Mouse (Mus musculus) megakaryocyte progenitor cell, adult 5-6 weeks (primary cell): ENCODE measurements around the gene Ndufs8. TPM values are rescaled to one million over a fixed set of nuclear protein-coding genes. Genes with fewer than 3 reads are reported as not detected.

ENCODE experiments used
- ATAC-seq: replicated peaks from 2 replicates; pipeline ENCODE4 v1.8.0; 2016; ENCODE audit warnings: mild to moderate bottlenecking, moderate TSS enrichment, inconsistent platforms; ENCODE audit not compliant: poor library complexity
- total RNA-seq, 2 experiments: library from RNA; stranded (forward) in 1 of 2; stranded (reverse) in 1 of 2; fragments of 157-497, 149-512 nt in 1 of 2; fragments of 200-1000 nt in 1 of 2; gene quantifications; 2 replicates each; pipeline versions ENCODE4 v1.2.3 to v1.2.4; 2015 to 2017

Gene Ndufs8
- total RNA-seq, 2 experiments from 2014 or later = 86.1 to 257 TPM

DNA sequence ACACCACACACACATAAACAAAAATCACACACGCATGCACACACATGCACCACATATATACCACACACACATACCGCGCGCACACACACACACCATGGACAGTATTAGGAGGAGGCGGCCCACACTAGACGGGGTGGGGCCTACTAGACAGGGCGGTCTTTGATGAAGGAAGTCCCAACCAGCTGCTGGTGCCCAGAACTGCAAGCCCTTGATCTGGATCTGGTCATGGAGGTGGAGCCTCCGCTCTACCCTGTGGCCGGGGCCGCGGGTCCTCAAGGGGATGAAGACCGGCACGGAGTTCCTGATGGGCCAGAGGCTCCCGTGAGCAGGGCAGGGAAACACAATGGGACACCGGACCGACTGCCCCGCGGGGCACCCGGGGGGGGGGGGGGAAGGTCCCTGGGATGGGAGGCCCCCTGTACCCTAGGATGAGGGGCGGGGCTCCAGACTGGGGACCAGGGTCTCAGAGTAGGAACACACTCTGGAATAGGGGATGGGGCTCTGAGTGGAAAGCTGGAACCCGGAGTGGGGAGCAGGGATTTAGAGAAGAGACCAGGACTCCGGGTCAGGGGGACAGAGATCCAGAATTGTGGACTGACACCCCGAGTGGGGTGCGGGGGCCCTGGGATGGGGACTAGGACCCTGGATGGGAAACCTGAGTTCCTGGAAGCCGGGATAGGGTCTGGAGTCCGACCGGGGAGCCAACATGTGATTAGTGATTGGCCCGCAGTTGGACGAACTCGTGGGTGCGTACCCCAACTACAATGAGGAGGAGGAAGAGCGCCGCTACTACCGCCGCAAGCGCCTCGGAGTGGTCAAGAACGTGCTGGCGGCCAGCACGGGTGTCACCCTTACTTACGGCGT lies 22.7 kb upstream of the Ndufs8 start, which contains the start of gene Unc93b1:
TSS of gene Unc93b1 (plus strand) at position 155 of the 864 bp plus-strand sequence.
- peak; percentile 81 for ATAC-seq

- ATAC-seq = peak; percentile 51
These were observed 19.1 kb upstream of the Ndufs8 start for GRCm38 (mm10) chr19:3931716-3932115.

- no peak for ATAC-seq
These were observed 17.9 kb upstream of the Ndufs8 start for GRCm38 (mm10) chr19:3930262-3931057.

- ATAC-seq = peak; percentile 73
These were observed 16.8 kb upstream of the Ndufs8 start, which contains the start of gene Aldh3b1 for GRCm38 (mm10) chr19:3929211-3929941. Aldh3b1 (minus strand) TSS chr19:3929808.

DNA sequence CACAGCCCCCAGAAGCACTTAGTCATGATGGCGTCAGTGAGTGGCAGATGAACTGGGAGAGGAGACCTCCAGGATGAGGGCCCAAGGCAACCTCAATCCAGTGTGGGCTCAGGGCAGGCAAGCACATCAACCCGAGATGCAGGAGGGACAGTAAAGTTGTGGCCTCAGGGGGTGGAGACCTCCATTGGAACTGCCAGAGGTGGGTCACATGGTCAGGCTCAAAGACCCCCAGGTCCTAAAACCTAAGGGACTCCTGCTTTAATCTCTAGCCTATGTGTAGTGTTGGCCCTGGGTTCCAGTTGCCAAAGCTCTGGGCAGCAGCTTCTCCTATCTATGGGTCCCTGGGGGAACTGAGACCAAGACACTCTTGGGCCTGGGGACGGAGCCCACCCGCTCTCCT lies 16.2 kb upstream of the Ndufs8 start:
- ATAC-seq = no peak

DNA sequence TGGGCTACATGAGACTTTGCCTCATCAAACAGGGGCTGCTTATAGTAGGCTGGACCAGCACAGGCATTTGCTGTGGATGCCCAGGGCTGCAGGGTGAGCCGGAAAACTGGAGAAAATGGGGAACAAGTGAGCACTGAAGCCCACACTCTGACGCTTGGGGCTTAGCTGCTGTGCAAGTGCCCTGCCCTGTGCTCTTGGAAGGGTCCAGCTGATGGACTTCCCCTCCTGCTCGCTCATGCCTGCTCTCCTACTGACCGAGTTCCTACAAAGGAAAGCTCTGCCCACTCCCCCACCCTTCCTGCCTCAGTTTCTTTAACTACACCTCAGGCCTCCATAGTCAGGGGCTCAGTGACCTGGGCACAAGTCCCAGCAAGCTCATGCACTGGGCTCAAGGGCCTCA lies 15.4 kb upstream of the Ndufs8 start:
- no peak for ATAC-seq

DNA sequence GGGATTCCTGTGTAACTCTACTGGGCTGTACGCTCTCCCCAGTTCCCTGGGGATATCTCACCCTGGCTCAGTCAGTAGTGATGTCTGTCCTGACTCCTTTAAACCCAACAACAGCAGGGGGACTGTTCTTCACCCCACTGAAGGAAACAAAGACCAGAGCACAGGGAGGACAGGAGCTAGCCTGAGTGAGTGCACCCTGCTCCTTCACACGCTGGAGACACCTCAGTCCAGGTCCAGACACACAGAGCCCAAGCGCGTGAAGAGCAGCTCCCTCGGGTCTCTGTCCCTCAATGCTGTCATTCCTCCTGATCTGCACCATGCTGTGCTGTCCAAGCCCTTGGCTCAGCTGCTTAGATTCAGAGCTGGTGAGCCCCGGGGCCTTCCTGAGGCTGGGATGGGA lies 14.1 kb upstream of the Ndufs8 start:
- ATAC-seq = no peak

DNA sequence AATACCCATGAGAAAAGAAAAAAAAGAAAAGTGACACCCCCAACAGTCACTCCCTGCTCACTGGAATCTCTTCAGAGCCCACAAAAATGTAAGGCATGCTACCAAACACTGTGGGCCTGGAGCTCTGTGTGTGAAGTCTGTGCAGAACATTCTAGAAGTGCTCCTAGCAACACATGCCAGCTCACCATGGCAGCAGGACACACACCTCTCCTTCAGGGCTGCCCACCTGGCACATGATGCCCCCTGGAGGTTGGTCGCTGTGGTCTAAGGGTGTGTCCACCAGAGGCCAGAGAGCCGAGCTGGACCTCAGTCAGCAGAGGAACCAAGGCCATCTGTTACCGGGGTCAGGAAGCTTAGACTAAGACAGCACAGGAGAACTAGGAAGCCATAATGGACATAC lies 13.7 kb upstream of the Ndufs8 start:
- no peak for ATAC-seq

DNA sequence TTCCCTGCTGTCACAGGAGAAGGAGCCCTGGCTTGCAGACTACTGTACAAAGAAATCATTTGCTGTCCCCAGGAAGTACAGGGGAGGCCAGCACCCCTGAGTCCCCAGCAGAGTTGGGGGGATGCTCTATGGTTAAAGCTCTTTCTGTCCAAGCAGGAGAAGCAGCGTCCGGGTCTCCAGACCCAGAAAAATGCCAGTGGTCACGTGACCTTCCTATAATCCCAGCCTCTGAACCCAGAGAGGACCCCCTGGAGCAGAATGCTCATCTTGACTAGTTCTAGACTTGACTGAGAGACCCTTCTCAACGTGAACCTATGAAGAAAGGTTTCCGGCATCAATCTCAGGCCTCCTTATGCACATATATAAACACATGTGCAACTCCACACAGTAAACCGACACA lies 13.3 kb upstream of the Ndufs8 start:
- ATAC-seq = no peak

- ATAC-seq = no peak
These were observed 12.3 kb upstream of the Ndufs8 start for GRCm38 (mm10) chr19:3924868-3925267.

DNA sequence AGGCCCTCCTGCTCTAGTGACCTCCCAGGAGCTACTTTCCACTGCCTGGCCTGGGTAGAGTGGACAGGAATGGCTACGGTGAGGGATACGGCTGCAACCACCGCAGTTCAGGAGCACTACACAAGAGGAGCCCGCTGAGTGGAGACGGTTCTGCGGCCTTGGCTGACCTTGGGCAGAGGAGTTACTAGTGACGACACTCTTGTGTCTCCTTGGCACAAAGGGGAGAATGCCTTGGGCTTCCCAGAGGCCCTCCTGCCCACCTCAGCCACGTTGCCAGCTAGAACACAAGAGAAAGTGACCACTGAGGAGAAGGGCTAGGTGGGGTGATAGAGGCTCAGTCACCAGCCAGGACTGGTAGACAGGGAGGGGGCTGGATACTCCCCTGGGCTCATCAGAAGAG lies 11.6 kb upstream of the Ndufs8 start:
- ATAC-seq = no peak

- ATAC-seq = peak; percentile 36; the same call in 1 of the 2 replicates
These were observed 11.0 kb upstream of the Ndufs8 start for GRCm38 (mm10) chr19:3923586-3923985.

GRCm38 (mm10) chr19:3922661-3923371 lies 10.2 kb upstream of the Ndufs8 start:
- peak; percentile 41 for ATAC-seq

- no peak for ATAC-seq
These were observed 7.4 kb upstream of the Ndufs8 start for GRCm38 (mm10) chr19:3919928-3920327.

- no peak for ATAC-seq
These were observed 4.2 kb upstream of the Ndufs8 start for GRCm38 (mm10) chr19:3916727-3917126.

DNA sequence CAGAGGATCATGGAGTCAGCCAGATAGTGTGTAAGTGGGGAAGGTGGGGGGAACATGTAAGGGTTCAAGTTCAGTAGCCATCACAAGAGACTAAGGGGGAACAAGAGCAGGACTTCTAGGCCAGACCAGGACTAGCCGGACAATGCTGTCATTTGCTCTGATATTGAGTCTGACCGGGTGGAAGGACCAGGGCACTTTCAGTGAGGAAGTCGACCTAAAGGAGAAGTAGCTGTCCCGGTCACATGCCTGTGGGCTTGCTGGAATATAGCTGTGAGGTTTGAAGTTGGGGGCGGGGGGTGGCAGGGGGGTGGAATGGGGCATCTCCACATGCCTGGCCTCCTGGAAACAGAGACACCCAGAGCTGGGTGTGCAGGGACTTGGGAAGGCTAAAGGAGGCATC lies 2.0 kb upstream of the Ndufs8 start:
- ATAC-seq = no peak

- no peak for ATAC-seq
These were observed 1.1 kb upstream of the Ndufs8 start for GRCm38 (mm10) chr19:3913692-3914091.

GRCm38 (mm10) chr19:3910206-3910605 lies 2.4 kb downstream of the Ndufs8 start:
- no peak for ATAC-seq

DNA sequence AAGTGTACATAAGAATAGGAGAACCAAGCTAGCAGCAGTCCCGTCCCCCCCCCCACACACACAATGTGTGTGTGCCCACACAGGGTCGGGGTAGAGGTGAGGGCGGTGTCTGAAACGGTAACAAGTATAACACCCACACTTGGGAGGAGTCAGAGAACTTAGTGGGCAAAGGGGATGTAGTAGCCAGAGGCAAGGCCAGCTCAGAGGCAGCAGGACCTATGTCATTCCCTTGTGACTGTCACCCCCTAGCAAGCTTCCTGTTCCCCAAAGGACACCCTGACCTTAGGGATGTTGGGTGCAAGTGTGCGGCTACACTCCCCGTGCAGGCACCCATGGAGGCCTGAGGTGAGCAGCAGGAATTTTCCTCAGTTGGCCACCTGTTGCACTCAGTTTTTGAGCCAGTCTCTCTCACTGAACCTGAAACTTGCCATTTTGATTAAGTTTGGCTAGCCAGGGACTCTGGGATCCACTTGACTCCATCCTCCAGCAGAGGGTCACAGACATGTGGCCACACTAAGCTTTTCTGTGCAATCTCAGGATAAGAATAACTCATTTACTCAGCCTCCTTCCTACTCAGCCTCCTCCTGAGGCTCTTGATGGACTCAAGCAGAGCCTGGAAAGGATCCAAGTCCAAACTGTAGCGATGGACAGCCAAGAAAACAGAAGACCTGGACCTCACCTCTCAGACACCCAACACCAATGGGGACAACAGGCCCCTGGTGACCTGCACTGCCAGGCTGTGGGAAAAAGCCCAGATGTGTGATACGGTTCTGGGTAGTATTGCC lies 4.5 kb downstream of the Ndufs8 start:
- no peak for ATAC-seq
